Mouse (Mus musculus) adrenal gland, adult (tissue): ENCODE results near the gene Mab21l1.

Source experiments
- DNase-seq, 2 experiments: peaks; one replicate each; pipeline ENCODE4 v3.0.0; 2022 to 2023; ENCODE audit warnings: low spot score in 1 of 2; ENCODE audit not compliant: inconsistent age in 2 of 2

Gene Mab21l1

DNA sequence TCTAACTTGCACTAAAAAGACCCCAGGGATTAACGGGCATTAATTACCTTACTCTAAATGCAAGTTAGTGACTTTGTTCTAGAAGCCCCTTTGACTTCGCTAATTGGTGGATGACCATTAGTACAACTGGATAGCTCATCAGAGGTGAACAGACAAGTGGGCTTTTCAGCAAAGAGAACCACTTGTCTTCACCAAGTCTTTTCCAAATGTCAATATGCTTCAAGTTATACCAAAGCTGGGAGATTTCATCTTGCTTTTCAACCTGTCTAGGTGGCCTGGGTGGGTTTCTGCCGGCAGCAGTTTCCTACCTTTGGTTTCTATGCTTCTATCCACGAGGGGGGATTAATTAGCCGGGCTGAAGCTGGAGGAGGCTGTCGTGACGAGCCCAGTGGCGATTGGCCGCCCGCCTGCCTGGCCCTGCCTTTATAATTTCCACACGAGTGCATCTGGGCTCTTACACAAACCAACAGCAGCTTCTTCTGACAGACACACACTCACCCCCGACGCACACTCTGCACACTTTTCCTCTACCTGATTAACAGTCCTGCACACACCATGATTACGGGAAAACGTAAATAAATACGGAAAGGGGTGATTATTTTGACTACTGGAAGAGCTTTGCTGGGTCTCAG is at the start of gene Mab21l1:
TSS of gene Mab21l1 (plus strand) at position 455 of the 632 bp plus-strand sequence.
- peak; percentile 46 to 71 for DNase-seq

DNA sequence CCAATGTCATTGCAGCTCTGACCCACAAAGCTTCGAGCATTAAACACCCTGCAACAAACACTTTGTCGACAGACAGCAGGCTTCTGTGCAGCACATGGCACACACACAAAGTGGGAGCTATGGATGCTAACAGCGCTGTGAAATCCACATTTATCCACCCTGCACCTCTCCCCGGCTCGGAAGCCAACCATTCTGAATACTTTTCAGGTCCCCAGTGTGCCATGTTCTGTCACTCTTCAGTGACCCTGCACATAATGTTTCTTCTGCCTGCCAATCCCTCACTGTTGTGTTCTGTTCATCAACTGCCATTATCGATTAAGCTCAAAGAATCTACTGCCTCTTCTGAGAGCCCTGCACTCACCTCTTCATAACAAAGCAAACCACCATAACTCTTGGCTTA is 48.6 kb upstream of the Mab21l1 start:
- no peak for DNase-seq

DNA sequence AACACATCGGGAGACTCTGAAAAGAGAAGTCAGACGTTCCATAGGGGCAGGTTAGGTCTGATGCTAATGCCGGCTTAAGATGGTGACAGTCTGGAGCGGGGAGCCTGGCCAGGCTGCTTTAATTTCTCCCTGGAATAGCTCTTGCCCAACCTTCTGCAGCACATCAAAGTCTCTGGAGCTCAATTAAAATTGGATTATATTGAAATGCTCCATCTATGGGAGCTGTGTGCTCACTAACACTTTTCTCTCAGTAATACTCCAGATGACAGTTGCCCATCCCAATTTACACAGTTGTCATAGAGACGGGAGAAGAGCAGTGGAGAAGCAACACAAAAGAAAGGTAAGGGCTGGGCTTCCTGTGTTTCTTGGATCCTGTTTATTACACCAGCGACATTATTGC is 40.9 kb upstream of the Mab21l1 start:
- DNase-seq: no peak

DNA sequence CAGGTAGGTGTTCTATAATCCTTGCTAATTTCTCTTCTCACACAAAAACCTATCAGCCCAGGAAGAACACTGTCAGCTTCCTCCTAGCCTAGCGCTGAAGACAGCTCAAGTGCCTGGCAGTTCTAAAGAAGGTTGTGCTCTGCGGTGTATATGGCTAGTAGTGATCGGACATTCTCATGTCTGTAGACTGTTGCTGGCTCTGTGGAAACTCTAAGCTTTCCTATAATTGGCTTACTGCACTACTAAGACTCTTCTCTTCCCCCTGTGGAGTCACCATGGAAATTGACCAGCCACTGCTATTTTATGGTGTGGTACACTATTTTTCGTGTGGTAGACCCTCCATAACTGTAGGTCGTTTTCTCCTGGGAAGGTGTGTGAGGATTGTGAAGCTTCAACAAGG is 40.1 kb upstream of the Mab21l1 start:
- no peak for DNase-seq

DNA sequence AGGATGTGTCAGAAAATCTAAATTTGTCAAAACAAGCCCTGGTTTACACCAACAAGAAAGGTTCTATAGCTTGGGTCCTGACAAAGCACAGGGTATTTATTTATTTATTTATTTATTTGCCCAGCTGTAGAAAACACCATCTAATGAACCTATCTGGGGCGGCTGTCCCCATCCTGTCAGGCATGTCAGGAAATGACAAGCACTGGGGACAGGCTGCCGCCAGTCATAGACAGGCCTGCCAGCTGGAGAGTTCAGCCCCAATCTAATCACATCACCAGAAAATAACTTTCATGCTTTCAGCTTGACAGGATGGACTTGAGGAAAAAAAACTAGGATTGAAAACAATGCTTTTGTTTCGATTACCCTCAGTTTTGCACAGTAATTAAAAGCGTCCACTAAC is 39.7 kb upstream of the Mab21l1 start:
- DNase-seq: no peak

DNA sequence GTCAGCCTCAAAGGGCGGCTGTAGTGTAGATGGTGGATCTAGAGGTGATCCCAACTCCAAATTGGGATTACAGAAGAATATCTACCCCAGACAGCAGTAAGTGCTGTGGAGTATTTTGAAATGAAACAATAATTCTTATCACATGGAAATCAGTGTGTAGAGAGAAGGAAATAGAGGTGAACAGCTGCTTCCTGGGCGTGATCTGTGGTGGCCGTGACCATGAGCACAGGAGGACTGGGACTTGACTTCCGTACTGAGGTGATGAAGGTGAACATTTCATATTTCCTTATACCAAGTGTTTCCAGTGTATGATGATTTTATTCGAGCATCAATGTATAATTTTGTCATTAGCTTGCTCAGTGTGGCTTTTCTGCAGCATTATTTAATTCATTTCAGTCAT is 38.4 kb upstream of the Mab21l1 start:
- no peak for DNase-seq

DNA sequence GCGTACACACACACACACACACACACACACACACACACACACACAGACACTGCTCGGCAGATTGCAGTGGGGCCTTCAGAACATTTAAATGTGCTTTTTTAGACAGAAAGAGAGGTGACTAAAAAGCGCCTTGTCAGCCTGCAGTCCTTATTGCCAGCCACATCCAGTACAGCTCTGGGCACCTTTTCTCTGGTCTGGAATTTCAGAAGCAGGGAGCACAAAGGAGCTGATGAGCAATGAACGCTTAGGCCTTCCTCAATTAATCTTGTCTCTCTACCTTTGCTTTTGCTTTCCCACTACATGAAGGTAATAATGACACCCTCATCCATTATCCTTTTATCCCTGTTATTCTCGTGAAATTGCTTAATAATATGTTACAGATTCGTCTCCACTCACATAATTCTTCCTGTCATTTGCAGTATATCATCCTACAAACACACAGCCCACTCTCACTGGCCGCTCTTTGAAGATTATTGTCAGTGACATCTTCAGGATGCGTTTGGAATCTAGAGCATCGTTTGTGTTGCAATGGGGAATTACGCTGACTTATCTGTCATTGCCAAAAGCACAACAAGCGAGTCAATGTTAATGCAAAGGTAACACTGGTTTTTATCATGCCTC is 31.8 kb upstream of the Mab21l1 start:
- DNase-seq: no peak

DNA sequence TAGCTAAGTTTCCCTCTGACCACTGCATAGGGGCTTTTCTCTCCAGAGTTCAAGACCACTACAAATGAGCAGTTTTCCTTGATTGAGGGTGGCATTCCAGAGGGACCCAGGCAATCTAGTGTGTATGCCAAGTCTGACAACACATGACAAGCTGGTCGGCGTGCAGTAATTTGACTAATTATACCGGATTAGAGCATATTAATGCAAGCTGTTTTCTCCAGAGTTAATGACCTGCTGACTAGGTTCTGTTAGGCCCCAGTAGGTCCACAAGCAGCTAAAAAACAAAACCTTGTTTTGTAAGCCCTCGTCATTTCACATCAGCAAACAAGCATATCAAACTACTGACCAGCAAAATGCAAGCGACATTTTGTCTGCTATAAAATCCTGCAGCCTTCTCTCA is 30.9 kb upstream of the Mab21l1 start:
- no peak for DNase-seq

DNA sequence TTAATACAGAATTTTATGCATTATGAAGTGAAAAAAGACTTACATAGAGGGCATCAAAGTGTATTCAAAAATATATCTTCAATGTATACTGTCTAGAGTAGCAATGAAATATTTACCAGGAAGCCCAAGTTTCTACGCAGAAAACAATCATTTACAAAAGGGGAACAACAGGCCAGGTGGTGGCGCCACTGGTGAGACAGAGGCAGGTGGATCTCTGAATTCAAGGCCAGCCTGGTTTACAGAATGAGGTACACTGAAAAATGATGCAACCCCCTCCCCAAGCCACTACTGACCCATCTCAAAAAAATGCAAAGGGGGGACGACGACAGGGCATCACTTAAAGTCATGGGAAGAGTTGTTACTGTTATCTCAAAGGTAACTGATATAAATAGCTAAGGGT is 29.8 kb upstream of the Mab21l1 start:
- no peak for DNase-seq

DNA sequence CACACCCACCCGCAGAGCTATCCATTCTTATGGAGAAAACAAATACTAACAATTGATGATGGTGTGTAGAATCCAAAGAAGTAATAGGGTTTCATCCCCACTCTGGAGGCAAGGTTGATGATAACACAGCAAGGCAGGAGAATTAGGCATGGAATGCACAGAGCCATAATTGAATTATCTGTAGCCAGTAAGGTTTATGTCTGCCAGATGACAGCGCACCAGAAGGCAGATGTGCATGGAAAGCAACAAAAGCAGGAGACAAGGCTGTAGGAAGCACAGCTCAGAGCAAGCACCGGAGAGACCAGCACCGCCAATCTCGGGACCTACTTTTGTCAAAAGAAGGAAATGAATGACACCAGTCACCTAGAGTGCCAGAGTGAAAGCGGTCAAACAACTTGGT is 28.4 kb upstream of the Mab21l1 start:
- no peak for DNase-seq

DNA sequence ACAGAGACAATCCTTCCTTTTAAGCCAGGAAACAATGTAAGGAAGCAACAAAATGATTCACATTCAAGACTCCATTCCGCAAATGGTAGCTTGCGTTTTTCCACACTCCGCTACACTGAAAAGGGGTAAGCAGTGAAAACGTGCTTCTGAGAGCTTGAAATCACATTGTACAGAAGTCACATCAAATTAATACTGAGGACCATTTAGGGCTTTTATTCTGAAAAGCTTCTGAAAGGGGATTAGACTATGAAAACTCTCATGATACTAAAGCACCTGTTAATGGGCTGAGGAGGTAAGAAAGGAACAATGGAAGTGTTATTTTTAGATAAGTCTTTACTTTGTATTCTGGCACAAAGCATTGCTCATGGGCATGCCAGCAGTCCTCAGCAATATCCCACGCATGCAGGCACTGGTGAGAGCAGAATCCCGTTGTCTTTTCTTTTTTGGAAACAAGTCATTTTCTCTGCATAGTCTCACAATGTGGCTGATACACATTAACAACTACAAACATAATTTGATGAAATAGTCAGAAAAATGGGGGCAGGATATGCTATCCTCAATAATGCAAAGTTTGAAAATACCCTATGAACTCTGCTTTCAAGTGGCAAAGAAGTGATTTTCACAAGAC is 27.2 kb upstream of the Mab21l1 start:
- no peak for DNase-seq

DNA sequence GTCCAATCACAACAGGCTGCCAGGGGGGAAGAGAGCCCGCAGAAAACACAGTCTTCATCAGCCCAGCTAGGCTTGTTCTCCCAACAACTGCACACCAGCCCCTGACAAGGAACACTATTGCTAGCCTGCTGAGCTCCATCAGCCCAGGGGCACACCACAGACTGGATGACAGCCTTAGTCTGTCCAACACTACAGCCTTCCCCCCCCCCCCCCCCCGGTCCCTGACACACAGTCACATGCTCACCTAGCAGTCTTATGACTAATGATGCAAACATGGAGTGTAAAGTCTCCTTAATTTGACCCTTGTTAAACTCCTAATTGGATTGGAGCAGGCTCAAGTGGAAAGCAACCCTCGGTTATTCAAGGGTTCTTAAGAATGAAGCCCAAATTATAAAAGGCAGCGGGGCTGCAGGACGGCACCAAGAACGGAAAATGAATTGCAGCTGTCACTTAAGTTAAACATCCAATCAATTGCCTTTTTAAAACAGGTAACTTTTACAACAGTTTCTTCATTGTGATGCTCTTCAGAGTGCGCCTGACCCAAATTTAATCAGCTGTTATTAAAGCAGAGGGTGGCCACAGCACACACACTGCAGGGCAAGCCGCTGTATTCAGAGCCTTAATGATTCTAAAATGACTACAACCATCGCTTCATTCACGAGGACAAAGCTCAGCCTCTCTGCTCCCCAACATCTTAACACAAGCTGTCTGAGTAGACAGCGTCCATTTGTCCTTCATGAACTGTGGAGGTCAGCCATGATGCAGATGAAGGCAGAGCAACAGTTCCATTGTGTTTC is 26.3 kb upstream of the Mab21l1 start:
- no peak for DNase-seq

DNA sequence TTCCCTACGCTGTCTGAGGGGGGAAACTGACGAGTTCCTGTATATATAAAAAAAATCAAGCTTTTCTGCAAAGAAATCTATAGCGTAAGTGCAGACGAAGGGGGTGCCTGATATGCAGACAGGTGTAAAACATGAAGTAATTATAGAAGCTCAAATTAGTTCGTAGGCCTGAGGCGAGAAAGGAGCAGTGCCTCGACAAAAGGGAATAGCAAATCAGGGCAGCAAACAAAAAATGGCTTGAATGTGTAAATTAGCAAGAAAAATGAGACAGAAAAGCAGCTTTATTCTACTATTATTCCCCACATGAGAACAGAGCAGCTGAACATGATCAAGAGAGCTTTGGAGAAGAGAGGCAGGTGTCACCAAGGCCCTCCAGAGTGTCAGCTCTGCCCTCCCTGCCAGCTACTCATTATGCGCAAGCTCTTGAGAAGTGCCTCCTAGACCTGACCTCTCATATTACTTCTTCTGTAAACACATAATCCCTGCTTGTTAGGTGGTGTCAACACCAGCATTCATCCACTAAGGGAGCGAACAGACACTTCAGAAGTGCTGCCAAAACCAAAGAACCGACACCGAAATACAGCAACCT is 25.6 kb upstream of the Mab21l1 start:
- DNase-seq: no peak

DNA sequence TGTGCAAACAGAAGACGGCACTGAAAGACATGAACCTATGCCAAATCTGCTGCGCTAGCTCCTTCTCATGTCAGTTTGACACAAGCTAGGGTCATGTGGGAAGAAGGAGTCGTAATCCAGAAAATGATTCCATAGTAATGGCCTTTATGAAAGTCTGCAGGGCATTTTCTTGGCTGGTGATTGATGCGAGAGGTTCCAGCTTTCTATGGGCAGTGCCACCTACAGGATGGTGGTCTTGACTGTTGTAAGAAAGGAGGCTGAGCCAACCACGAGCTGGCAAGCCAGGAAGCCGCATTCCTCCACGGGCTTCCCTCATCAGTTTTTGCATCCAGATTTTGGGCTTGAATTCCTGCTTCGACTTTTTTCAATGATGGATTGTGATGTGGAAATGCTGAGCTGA is 24.0 kb upstream of the Mab21l1 start:
- DNase-seq: no peak

DNA sequence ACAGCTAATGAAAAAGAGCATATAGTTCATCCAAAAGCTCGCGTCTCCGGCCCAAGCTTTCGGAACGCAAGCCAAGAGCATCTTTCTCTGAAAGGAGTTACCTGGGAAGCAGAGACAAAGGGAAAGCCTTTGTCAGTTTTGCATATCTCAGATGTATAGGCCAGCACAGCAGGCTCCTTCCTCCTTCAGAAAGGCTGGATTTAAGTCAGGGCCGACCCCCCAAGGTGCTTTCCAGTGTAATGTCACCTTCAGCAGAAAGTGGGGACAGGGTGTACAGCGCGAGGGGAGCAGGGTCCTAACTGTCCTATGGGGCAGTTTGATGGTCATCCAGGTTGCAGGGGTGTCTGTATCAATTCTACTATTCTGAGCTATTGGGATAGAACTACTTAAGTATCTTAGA is 18.7 kb upstream of the Mab21l1 start:
- no peak for DNase-seq

DNA sequence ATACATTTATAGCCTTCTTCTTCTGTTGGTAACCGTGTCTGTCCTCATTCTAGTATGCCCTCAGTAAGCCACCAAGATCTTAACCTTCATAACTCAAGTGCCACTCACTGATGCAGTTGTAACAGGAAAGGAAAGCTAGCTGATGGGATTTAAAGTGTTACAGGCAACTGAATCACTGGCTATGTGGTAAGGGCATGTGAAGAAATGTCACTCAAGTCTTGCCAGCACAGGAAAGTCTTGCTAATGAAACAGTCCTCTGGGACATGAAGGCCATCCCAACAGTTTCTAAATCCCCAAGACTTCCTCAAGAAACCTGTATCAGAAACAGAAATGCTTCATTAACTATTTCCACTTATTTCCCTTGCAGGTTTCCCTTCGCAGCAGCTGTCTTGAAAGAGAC is 13.7 kb upstream of the Mab21l1 start:
- no peak for DNase-seq

DNA sequence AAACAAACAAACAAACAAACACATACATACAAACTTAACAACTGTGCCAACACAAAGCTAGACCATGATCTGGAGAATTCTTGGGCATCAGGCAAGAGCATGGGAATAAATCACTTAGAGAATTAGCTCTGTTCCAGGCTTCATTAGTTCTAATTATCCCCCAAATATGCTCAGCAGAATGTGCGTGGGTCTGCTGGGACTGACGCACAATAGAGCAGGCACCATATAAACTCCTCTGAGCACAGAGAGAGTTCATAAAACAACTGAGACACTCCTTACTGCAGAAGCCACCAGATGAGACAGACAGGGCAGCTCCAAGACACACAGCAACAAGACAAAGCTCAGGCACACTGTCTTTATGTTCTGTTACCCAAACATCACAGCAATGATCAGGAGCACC is 13.0 kb upstream of the Mab21l1 start:
- no peak for DNase-seq

DNA sequence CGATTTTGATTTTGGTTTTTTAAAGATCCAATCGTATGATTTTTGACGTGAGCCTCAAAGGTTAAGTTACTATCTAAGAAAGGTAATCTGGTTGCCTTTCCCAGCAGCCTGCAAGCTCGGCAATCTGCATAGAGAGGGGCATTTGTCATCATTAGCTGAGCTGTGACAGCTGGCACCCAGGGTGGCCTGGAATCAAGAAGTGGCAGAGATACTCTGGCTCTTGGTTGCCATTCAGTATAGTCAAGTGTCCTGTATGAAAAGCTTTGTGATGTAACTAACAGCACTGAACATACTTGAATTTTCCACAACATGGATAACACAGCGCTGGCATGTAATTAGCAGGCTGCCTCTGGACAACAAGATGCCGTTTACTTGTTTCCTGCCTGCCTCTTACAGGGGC is 8.1 kb upstream of the Mab21l1 start:
- DNase-seq: no peak

DNA sequence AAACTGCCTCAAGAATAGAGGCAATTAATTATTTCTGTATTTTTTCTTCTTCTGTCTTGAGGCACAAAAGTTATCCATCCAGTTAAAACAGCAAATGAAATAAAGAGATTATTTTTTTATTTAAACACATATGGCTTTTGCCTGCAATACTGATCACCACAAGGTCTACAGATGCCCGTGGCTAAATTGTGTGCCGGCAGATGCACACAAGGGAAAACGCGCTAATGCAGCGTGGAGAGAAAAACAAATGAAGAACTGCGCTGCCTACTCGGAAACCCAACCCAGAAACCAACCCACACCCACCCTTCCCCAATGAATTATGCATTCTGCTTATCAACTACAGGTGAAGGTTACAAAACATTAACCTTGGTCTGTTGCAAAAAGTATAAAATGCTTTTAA is 7.1 kb upstream of the Mab21l1 start:
- no peak for DNase-seq

DNA sequence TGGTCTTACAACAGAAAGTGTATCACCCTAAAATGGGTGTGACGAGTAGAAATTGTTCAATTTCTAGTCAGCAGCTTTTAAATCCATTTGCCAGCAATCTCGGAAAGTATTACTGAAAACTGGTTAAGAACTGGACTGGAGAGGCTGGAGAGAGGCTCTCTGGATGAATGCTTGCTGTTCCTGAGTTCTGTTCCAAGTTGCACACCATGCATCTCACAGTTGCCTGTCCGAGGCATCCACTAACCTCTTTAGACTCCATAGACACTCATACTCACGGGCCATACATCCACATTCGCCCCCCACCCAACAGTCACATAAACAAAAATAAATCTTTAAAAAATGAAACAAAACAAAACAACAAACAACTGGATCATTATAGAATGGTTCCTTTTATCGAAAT is 6.6 kb upstream of the Mab21l1 start:
- DNase-seq: no peak

DNA sequence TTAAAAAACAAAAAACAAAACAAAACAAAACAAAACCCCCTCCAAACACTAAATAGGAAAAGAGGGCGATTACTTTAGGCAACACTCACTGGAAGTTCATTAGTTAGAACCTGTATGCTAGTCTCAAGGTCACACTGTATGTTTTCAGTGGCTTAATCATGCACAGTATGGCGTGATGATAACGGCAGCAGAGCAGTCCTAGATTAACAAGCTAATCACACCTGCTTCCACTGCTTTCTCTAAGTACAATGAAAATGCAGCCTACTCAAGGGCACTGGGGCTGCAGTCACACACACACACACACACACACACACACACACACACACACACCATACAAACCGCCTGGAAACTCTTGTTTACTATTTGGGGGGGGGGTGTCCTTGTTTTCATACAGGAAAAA is 4.8 kb upstream of the Mab21l1 start:
- DNase-seq: no peak
